Mouse (Mus musculus) lung, postnatal 0 days (tissue): ENCODE data around the gene Hist2h2aa2.

Source experiments
- CTCF ChIP-seq: IDR thresholded peaks from 2 replicates; pipeline ENCODE4 v1.5.1; 2016; ENCODE audit warnings: antibody characterized with exemption, mild to moderate bottlenecking
- EP300 ChIP-seq: IDR thresholded peaks from 2 replicates; pipeline ENCODE4 v1.6.1; 2016; ENCODE audit warnings: antibody characterized with exemption, mild to moderate bottlenecking, control low read depth

DNA sequence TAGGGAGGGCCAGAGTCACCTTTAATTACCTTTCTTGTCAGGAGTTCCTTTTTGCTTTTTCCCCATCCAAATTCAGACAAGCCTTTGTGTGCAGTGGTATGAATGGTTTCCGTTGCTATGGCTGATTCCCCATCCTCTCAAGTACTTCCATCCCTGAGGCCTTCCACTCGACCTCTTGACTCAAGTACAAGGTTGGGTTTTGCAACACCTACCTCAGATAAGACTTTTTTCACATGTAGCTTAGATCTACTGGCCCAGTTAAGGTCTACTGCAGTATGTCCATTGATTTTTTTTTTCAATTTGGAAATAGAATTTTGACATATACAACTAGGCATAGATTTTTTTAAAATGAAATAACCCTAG lies 8.3 kb downstream of the Hist2h2aa2 start:
- TF ChIP-seq CTCF = no peak
- peak; percentile 52 for TF ChIP-seq EP300
